Mouse (Mus musculus) ES-Bruce4 (cell line): ENCODE results near the gene Frmd4a. TPM values are rescaled to one million over a fixed set of nuclear protein-coding genes. Genes with fewer than 3 reads are reported as not detected.

Experiments
- H3K27ac ChIP-seq: 2 replicates; pipeline ENCODE4 v1.5.1; 2012; ENCODE audit warnings: low read length, inconsistent platforms; ENCODE audit not compliant: insufficient read depth
- H3K27me3 ChIP-seq: 2 replicates; pipeline ENCODE4 v1.6.1; 2012; ENCODE audit warnings: mild to moderate bottlenecking, low read length, inconsistent platforms; ENCODE audit not compliant: control insufficient read depth, poor library complexity, insufficient read depth, severe bottlenecking
- H3K36me3 ChIP-seq: 2 replicates; pipeline ENCODE4 v1.6.1; 2012; ENCODE audit warnings: inconsistent platforms, mild to moderate bottlenecking, low read length, moderate library complexity; ENCODE audit not compliant: control insufficient read depth, poor library complexity, insufficient read depth, severe bottlenecking
- H3K4me1 ChIP-seq: one replicate; pipeline ENCODE4 v1.8.1; 2011; ENCODE audit warnings: low read length; ENCODE audit not compliant: control insufficient read depth, insufficient read depth
- H3K4me3 ChIP-seq: 2 replicates; pipeline ENCODE4 v1.5.1; 2011; ENCODE audit warnings: low read depth, mild to moderate bottlenecking, low read length
- H3K9ac ChIP-seq: 2 replicates; pipeline ENCODE4 v1.6.1; 2012; ENCODE audit warnings: low read depth, mild to moderate bottlenecking, inconsistent platforms; ENCODE audit not compliant: poor library complexity, severe bottlenecking
- H3K9me3 ChIP-seq: replicated peaks from 2 replicates; pipeline ENCODE4 v1.6.1; 2012; ENCODE audit warnings: mild to moderate bottlenecking, low read length, inconsistent platforms; ENCODE audit not compliant: control insufficient read depth, poor library complexity, insufficient read depth, severe bottlenecking
- CTCF ChIP-seq: IDR thresholded peaks from one replicate; pipeline ENCODE4 v1.8.1; 2011; ENCODE audit warnings: low read depth, low read length
- EP300 ChIP-seq: IDR thresholded peaks from 2 replicates; pipeline ENCODE4 v1.6.1; 2011; ENCODE audit warnings: low read depth, low read length; ENCODE audit not compliant: insufficient read depth
- POLR2A ChIP-seq: IDR thresholded peaks from one replicate; pipeline ENCODE4 v1.8.1; 2011; ENCODE audit warnings: low read length; ENCODE audit not compliant: insufficient read depth
- polyA plus RNA-seq: library from polyadenylated mRNA; stranded (reverse); fragments of >200 nt; gene quantifications from 2 replicates; pipeline ENCODE4 v1.2.4, GENCODE M21; 2011; ENCODE audit warnings: low read depth; ENCODE audit not compliant: missing spikeins, insufficient read depth, insufficient read length

Gene Frmd4a
- polyA plus RNA-seq, 1 experiment: 5.6 TPM

DNA sequence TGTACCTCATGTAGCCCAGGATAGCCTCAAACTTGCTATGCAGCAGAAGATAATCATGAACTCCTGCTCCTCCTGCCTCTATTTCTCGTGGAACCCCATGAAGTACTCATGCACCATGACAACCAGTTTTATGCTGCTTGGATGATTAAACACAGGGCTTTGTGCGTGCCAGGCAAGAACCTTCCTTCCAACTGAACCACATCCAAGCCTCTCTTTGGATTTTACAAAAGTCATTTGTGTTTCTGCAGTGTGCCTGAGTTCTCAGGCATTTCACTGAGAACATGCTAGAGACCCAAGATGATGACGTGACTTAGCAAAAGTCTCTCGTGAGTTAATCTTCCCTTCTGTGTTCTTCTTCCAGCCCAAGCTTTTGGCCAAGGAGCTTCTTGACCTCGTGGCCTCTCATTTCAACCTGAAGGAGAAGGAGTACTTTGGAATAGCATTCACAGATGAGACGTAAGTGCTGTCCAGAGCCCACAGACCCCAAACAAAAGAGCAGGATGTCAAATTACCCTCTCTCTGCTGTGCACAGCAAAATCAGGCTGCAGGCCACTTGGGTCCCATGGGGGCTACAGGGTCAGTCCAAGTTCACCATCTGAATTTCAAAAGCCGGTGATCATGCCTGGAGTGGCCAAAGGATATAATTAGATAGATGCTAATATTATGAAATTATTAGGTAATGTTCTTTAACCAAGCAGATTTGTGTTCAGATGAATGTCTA, 455.4 kb downstream of the Frmd4a start:
- Histone ChIP-seq H3K9ac (no peak overlapping the region), H3K9me3 (no peaks in the 10 kb centered on the region; the same call in 1 of the 2 replicates), H3K36me3 (no peaks in the 10 kb centered on the region), H3K27ac (no peak overlapping the region), H3K4me3 (no peak overlapping the region), H3K4me1 (no peaks in the 10 kb centered on the region), H3K27me3 (no peaks in the 10 kb centered on the region)
- TF ChIP-seq POLR2A: no peak
- no peak for TF ChIP-seq EP300
- TF ChIP-seq CTCF: no peak

DNA sequence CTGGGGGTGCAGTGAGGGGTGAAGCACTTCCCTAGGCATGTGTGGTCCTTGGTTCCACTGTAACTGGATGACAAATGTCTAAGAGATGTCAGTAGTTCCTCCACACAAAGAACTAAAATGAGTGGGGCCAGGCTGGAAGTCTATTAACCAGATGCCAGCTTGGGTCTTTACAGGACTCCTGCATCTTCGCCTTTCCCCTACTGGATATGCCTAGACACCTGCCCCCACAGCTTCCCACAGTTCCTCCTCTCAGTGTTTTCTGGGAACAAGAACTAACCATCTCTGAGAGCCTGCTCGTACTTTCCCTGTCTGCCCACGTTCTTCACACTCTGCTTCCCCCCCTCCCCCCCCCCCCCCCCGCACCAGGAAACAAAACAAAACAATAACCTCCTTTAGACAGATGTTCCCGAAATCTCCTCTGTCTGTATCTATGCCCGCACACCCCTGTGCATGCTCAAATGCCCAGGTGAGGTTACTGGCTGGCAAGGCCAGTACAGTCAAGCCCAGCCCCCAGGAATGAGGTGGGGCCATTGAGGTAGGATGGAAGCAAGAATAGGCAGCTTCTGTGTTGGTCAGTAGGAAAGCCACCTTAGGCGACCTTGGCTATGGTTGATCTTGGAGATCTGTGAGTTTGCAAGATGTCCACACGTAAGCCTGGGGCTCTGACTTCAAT, 456.5 kb downstream of the Frmd4a start:
- Histone ChIP-seq H3K36me3 (no peaks in the 10 kb centered on the region), H3K27ac (no peak overlapping the region), H3K27me3 (no peaks in the 10 kb centered on the region), H3K9ac (no peak overlapping the region), H3K9me3 (no peaks in the 10 kb centered on the region; the same call in 1 of the 2 replicates), H3K4me3 (no peak overlapping the region), H3K4me1 (no peaks in the 10 kb centered on the region)
- no peak for TF ChIP-seq EP300
- no peak for TF ChIP-seq POLR2A
- no peak for TF ChIP-seq CTCF

DNA sequence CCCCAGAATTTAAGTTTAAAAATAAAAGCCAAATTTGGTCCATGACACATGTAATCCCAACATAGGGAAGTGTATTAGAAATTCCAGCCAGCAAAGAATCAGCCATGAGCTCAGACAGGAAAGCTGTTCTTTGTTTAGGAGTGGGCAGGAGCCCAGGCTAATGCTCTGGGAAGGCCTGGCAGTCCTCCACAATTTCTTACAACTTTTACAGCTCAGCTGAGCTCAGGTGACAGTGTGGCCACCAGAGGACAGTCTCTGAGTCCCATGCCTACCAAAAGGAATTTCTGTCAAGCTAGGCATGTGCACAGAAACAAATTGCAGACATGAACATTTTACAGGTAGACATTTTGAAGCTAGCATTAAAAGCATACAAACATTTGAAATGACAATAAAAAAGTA, 457.0 kb downstream of the Frmd4a start:
- no peaks in the 10 kb centered on the region for H3K27me3 ChIP-seq
- H3K9me3 ChIP-seq: no peaks in the 10 kb centered on the region; the same call in 1 of the 2 replicates
- H3K27ac ChIP-seq: no peak overlapping the region
- H3K9ac ChIP-seq: no peak overlapping the region
- TF ChIP-seq POLR2A (no peak), EP300 (no peak), CTCF (no peak)
- no peak overlapping the region for H3K4me3 ChIP-seq
- H3K4me1 ChIP-seq: no peaks in the 10 kb centered on the region
- no peaks in the 10 kb centered on the region for H3K36me3 ChIP-seq

GRCm38 (mm10) chr2:4475991-4476390, 458.5 kb downstream of the Frmd4a start:
- Histone ChIP-seq H3K27ac (no peak overlapping the region), H3K4me1 (no peaks in the 10 kb centered on the region), H3K36me3 (no peaks in the 10 kb centered on the region), H3K9ac (no peak overlapping the region), H3K4me3 (no peak overlapping the region), H3K27me3 (no peaks in the 10 kb centered on the region), H3K9me3 (no peaks in the 10 kb centered on the region; the same call in 1 of the 2 replicates)
- TF ChIP-seq EP300: no peak
- TF ChIP-seq CTCF: no peak
- TF ChIP-seq POLR2A: no peak

GRCm38 (mm10) chr2:4476608-4477007, 459.1 kb downstream of the Frmd4a start:
- Histone ChIP-seq H3K4me3 (no peak overlapping the region), H3K36me3 (no peaks in the 10 kb centered on the region), H3K27ac (no peak overlapping the region), H3K9me3 (no peaks in the 10 kb centered on the region; the same call in 1 of the 2 replicates), H3K9ac (no peak overlapping the region), H3K27me3 (no peaks in the 10 kb centered on the region), H3K4me1 (no peaks in the 10 kb centered on the region)
- TF ChIP-seq POLR2A (no peak), EP300 (no peak), CTCF (no peak)

GRCm38 (mm10) chr2:4477311-4477710, 459.8 kb downstream of the Frmd4a start:
- H3K27ac ChIP-seq: no peak overlapping the region
- no peaks in the 10 kb centered on the region for H3K36me3 ChIP-seq
- no peaks in the 10 kb centered on the region for H3K9me3 ChIP-seq
- TF ChIP-seq EP300: no peak
- no peak for TF ChIP-seq POLR2A
- no peak for TF ChIP-seq CTCF
- H3K27me3 ChIP-seq: no peaks in the 10 kb centered on the region
- no peaks in the 10 kb centered on the region for H3K4me1 ChIP-seq
- no peak overlapping the region for H3K4me3 ChIP-seq
- H3K9ac ChIP-seq: no peak overlapping the region
